Mouse (Mus musculus): ENCODE measurements around the gene Gm10842.

DNA sequence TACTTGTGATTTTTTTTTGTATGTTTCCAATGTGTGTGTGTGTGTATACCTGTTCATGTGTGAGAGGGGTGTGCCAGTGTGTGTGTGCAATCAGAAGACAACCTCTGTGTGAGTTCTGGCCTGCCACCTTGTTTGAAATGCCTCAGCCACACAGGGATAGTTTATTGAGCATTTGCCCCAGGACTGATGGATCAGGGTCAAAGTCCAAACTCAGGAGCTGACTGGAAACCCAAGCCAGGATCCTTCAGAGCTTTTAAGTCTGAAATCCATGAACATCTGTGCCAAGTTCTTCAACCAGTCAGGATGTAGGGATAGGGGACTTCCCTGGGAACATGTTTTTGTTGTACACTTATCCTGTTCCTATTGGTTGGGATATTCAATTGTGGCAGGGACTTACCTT is 11.4 kb downstream of the Gm10842 start:
- TF ChIP-seq CTCF (IDR thresholded peaks at IDR 0.05; ENCODE audit: low read depth, low read length) (no peak), POLR2AphosphoS5 (IDR thresholded peaks at IDR 0.05; ENCODE audit: insufficient replicate concordance, low read depth, low read length) (no peak)
